Mouse (Mus musculus) c-Kit-positive CD71-negative TER-119-negative erythroid progenitor cells, embryonic 14.5 days (primary cell): ENCODE results near the gene Ppm1g.

Experiments
- DNase-seq: peaks from one replicate; pipeline ENCODE4 v3.0.0-alpha.2; 2013; ENCODE audit warnings: low read depth

Gene Ppm1g

GRCm38 (mm10) chr5:31220448-31221303, at the start of gene Ppm1g:
Gene Ppm1g (minus strand): TSS chr5:31220687.
- peak; percentile 87 for DNase-seq

- no peak for DNase-seq
Measured at GRCm38 (mm10) chr5:31267686-31268085, 47.2 kb upstream of the Ppm1g start.

- no peak for DNase-seq
Measured at GRCm38 (mm10) chr5:31266101-31266500, 45.6 kb upstream of the Ppm1g start.

- DNase-seq, result no peak
Measured at GRCm38 (mm10) chr5:31257616-31258015, 37.1 kb upstream of the Ppm1g start.

GRCm38 (mm10) chr5:31255971-31256370, 35.5 kb upstream of the Ppm1g start:
- DNase-seq, result no peak

GRCm38 (mm10) chr5:31255381-31255780, 34.9 kb upstream of the Ppm1g start:
- no peak for DNase-seq

GRCm38 (mm10) chr5:31254901-31255300, 34.4 kb upstream of the Ppm1g start:
- no peak for DNase-seq

- DNase-seq, result no peak
Measured at GRCm38 (mm10) chr5:31254452-31254851, 34.0 kb upstream of the Ppm1g start.

GRCm38 (mm10) chr5:31253806-31254205, 33.3 kb upstream of the Ppm1g start:
- DNase-seq, result no peak

- no peak for DNase-seq
Measured at GRCm38 (mm10) chr5:31252795-31253545, 32.5 kb upstream of the Ppm1g start.

- no peak for DNase-seq
Measured at GRCm38 (mm10) chr5:31252151-31252550, 31.7 kb upstream of the Ppm1g start.

- DNase-seq, result no peak
Measured at GRCm38 (mm10) chr5:31251541-31252101, 31.1 kb upstream of the Ppm1g start, which contains the start of gene Krtcap3. Gene Krtcap3 (plus strand): TSS chr5:31251691.

GRCm38 (mm10) chr5:31250716-31251115, 30.2 kb upstream of the Ppm1g start:
- DNase-seq, result no peak

- no peak for DNase-seq
Measured at GRCm38 (mm10) chr5:31242191-31242590, 21.7 kb upstream of the Ppm1g start.

GRCm38 (mm10) chr5:31241522-31242034, 21.1 kb upstream of the Ppm1g start:
- no peak for DNase-seq

- peak; percentile 90 for DNase-seq
Measured at GRCm38 (mm10) chr5:31240637-31241521, 20.4 kb upstream of the Ppm1g start, which contains the start of the genes Nrbp1 and Gm9970. Gene Nrbp1 (plus strand): TSS chr5:31240864. Gene Gm9970 (minus strand): TSS chr5:31241232.

GRCm38 (mm10) chr5:31226641-31227040, 6.2 kb upstream of the Ppm1g start:
- DNase-seq, result no peak

- no peak for DNase-seq
Measured at GRCm38 (mm10) chr5:31222696-31223095, 2.2 kb upstream of the Ppm1g start.

GRCm38 (mm10) chr5:31221304-31221945, 938 bp upstream of the Ppm1g start:
- peak; percentile 51 for DNase-seq

GRCm38 (mm10) chr5:31219911-31220447, 508 bp downstream of the Ppm1g start:
- peak; percentile 30 for DNase-seq

- DNase-seq, result no peak
Measured at GRCm38 (mm10) chr5:31219474-31219873, 1.0 kb downstream of the Ppm1g start.
